Mouse (Mus musculus): ENCODE results near the gene Tubb4b. TPM values are rescaled to one million over a fixed set of nuclear protein-coding genes. Genes with fewer than 3 reads are reported as not detected.

Gene Tubb4b
- total RNA-seq, 4 experiments from 2014 or later, result 308 to 380 (median 323) TPM

- DNase-seq (ENCODE audit: low spot score), result no peak
These were observed 21.9 kb upstream of the Tubb4b start, which contains the start of gene AL732309.1 for GRCm38 (mm10) chr2:25246183-25247072. Gene AL732309.1, minus strand, starts transcription at chr2:25246863.

- no peak for DNase-seq (ENCODE audit: low spot score)
These were observed 19.6 kb upstream of the Tubb4b start for GRCm38 (mm10) chr2:25244144-25244543.

GRCm38 (mm10) chr2:25243342-25243741, 18.8 kb upstream of the Tubb4b start:
- DNase-seq (ENCODE audit: low spot score), result no peak

GRCm38 (mm10) chr2:25242101-25242506, 17.6 kb upstream of the Tubb4b start, which contains the start of the genes Rnf208 and Cysrt1:
Gene Rnf208, plus strand, starts transcription at chr2:25242255.
Gene Cysrt1, minus strand, starts transcription at chr2:25242452.
- DNase-seq (ENCODE audit: low spot score), result no peak

GRCm38 (mm10) chr2:25241438-25241775, 16.9 kb upstream of the Tubb4b start:
- DNase-seq (ENCODE audit: low spot score), result no peak

- DNase-seq (ENCODE audit: low spot score), result peak; percentile 65
These were observed 16.4 kb upstream of the Tubb4b start for GRCm38 (mm10) chr2:25240723-25241437.

- DNase-seq (ENCODE audit: low spot score), result no peak
These were observed 15.8 kb upstream of the Tubb4b start for GRCm38 (mm10) chr2:25240310-25240709.

GRCm38 (mm10) chr2:25239766-25240165, 15.3 kb upstream of the Tubb4b start:
- no peak for DNase-seq (ENCODE audit: low spot score)

- DNase-seq (ENCODE audit: low spot score), result no peak
These were observed 13.6 kb upstream of the Tubb4b start for GRCm38 (mm10) chr2:25238106-25238505.

- DNase-seq (ENCODE audit: low spot score), result no peak
These were observed 13.0 kb upstream of the Tubb4b start for GRCm38 (mm10) chr2:25237522-25237921.

- DNase-seq (ENCODE audit: low spot score), result no peak
These were observed 12.1 kb upstream of the Tubb4b start, which contains the start of gene Rnf224 for GRCm38 (mm10) chr2:25236614-25237013. Gene Rnf224, minus strand, starts transcription at chr2:25236787.

GRCm38 (mm10) chr2:25234551-25235220, 10.2 kb upstream of the Tubb4b start:
- no peak for DNase-seq (ENCODE audit: low spot score)

- DNase-seq (ENCODE audit: low spot score), result no peak
These were observed 9.5 kb upstream of the Tubb4b start, which contains the start of gene Slc34a3 for GRCm38 (mm10) chr2:25234050-25234449. Gene Slc34a3, minus strand, starts transcription at chr2:25234364.

- no peak for DNase-seq (ENCODE audit: low spot score)
These were observed 8.9 kb upstream of the Tubb4b start for GRCm38 (mm10) chr2:25233421-25233820.

GRCm38 (mm10) chr2:25231038-25231437, 6.5 kb upstream of the Tubb4b start:
- no peak for DNase-seq (ENCODE audit: low spot score)

- DNase-seq (ENCODE audit: low spot score), result no peak
These were observed 6.1 kb upstream of the Tubb4b start for GRCm38 (mm10) chr2:25230581-25230980.

GRCm38 (mm10) chr2:25229582-25229981, 5.1 kb upstream of the Tubb4b start:
- DNase-seq (ENCODE audit: low spot score), result no peak

- DNase-seq (ENCODE audit: low spot score), result no peak
These were observed 4.6 kb upstream of the Tubb4b start for GRCm38 (mm10) chr2:25228995-25229530.

GRCm38 (mm10) chr2:25228431-25228889, 4.0 kb upstream of the Tubb4b start:
- DNase-seq (ENCODE audit: low spot score), result peak; percentile 89

- no peak for DNase-seq (ENCODE audit: low spot score)
These were observed 2.9 kb upstream of the Tubb4b start for GRCm38 (mm10) chr2:25227406-25227805.

GRCm38 (mm10) chr2:25226864-25227263, 2.4 kb upstream of the Tubb4b start:
- no peak for DNase-seq (ENCODE audit: low spot score)
